Mouse (Mus musculus) Patski (cell line): ENCODE results near the gene Adh6a. TPM values are rescaled to one million over a fixed set of nuclear protein-coding genes. Genes with fewer than 3 reads are reported as not detected.

Experiments
- ATAC-seq: fragments of 100-300 bp; one replicate; pipeline ENCODE4 v1.8.0; 2021
- CTCF ChIA-PET: fragments of 350-600 bp; sonication (Branson Sonifier 250); formaldehyde crosslinking; loops from one replicate; lab custom pipeline; 2022; ENCODE audit warnings: inconsistent platforms; lab: Charles Lee
- POLR2A ChIA-PET: fragments of 350-600 bp; sonication (Branson Sonifier 250); formaldehyde crosslinking; loops from one replicate; lab custom pipeline; 2022; ENCODE audit warnings: antibody characterized with exemption, inconsistent platforms; lab: Charles Lee
- DNase-seq: peaks from one replicate; pipeline ENCODE4 v3.0.0-alpha.2; 2011; ENCODE audit warnings: low read depth, low spot score
- H3K27me3 ChIP-seq: fragments of 371-371 bp; one replicate; pipeline ENCODE4 v1.5.1; 2021
- CTCF ChIP-seq: fragments of 100-300 bp; IDR thresholded peaks from one replicate; pipeline ENCODE4 v1.5.1; 2021
- in situ Hi-C: fragments of 300-500 bp; cut with MboI; formaldehyde crosslinking; loops from 3 replicates; pipeline ENCODE4 v1.11.1; 2018; ENCODE audit warnings: low pct_unique_long_range_greater_than_20kb, mixed read lengths
- polyA plus RNA-seq: library from polyadenylated mRNA; unstranded; gene quantifications from one replicate; pipeline ENCODE4 v1.2.3, GENCODE M21; 2021

Adh6a gene
- polyA plus RNA-seq, 1 experiment from 2014 or later: 0.23 TPM

DNA sequence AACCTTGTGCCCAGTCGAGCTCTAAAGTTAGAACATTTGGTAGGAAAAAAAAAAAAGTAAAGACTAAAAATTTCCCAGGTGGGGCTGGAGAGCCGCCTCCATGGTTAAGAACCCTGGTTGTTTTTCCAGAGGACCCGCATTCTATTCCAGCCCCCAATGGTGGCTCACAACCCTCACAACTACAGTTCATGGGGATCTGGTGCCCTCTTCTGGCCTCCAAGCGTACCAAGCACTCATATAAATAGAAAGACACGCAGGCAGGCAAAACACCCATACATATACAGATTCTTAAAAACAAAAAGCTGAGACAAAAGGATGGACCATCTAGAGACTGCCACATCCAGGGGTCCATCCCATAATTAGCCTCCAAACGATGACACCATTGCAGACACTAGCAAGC lies 2.1 kb upstream of the Adh6a start:
- no peak for ATAC-seq
- no peak for DNase-seq
- no peaks in the 10 kb centered on the region for H3K27me3 ChIP-seq
- in situ Hi-C loops: no loop called here
- TF ChIP-seq CTCF: peak; percentile 54
- ChIA-PET POLR2A (no interaction called here), CTCF (interaction anchor here (0.7 to 1.5 kb wide), 4 partner anchors 10 to 71 kb away, joined by 3 read pairs; no protein-coding TSS in a partner anchor)

- DNase-seq (no peak), ATAC-seq (no peak)
- ChIA-PET POLR2A (no interaction called here), CTCF (interaction anchor here (0.6 to 1.9 kb wide), 3 partner anchors 10 to 119 kb away, joined by 3 to 5 read pairs (median 3); no protein-coding TSS in a partner anchor)
- in situ Hi-C loops: no loop called here
- TF ChIP-seq CTCF: no peak
- no peaks in the 10 kb centered on the region for H3K27me3 ChIP-seq
Observed at GRCm38 (mm10) chr3:138316908-138317472, 3.9 kb downstream of the Adh6a start.

DNA sequence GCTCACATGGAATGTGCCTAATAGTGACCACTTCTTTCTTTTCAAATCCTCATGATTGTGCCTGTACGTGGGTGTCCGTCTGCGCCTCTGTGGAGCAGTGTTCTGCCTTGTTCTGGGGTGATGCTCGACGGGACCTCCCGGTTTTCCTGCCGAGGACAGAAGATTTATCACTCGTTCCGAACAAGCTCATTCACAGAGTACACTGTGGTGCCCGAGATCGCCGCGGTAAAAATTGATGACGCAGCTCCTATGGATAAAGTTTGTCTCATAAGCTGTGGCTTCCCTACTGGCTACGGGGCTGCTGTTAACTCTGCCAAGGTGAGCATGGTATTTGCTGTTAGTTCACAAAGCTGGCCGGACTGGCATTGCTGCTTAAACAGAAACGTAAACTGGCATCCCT lies 11.9 kb downstream of the Adh6a start:
- ChIA-PET CTCF (no interaction called here), POLR2A (interaction anchor here (1.1 kb wide), 1 partner anchor 20 kb away, joined by 3 read pairs; no protein-coding TSS in a partner anchor)
- ATAC-seq (no peak), DNase-seq (no peak)
- no peaks in the 10 kb centered on the region for H3K27me3 ChIP-seq
- in situ Hi-C loops: no loop called here
- TF ChIP-seq CTCF: no peak

DNA sequence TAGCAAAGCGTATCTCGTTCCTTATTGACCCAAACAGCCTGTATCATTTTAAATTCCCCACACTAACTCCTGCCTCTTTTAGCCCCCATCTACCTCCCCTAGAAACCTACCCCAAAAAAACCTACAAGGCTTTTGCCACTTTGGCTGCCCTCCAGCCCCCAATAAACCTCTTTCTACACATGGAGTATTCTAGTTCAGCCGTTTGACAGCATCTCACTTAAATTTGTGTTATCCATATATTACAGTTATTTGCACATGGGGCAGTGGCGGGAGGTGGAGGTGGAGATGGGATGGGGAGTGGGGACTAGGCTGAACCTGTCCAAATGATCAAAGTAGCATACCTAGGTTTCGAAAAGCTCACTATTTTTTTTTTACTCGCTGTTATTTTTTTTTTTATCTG lies 12.4 kb downstream of the Adh6a start:
- ChIA-PET POLR2A (interaction anchor here (1.1 kb wide), 1 partner anchor 21 kb away, joined by 3 read pairs; no protein-coding TSS in a partner anchor), CTCF (no interaction called here)
- ATAC-seq (no peak), DNase-seq (no peak)
- H3K27me3 ChIP-seq: no peaks in the 10 kb centered on the region
- in situ Hi-C loops: no loop called here
- no peak for TF ChIP-seq CTCF

DNA sequence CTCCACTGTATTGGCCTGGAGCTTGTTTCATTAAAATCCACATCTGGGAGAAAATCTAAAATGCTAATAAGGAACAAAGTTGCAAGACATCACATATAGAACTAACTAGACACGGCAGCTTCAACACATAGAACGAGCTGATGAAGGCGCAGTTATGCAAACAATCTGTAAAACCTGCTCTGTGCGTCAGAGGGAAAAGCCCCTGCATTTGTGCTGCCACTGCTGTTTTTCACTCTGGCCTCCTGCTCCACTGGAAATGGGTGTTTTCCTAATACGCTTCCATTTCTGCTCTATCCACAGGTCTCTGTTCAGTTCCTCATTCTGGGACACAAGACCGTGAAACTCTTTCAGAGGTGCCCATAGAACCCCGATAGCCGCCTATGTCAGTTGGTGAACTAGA lies 20.8 kb downstream of the Adh6a start:
- no peaks in the 10 kb centered on the region for H3K27me3 ChIP-seq
- ChIA-PET CTCF (interaction anchor here (0.8 kb wide), 1 partner anchor 23 kb away, joined by 3 read pairs; no protein-coding TSS in a partner anchor), POLR2A (interaction anchor here (0.6 kb wide), 1 partner anchor 81 kb away, joined by 4 read pairs; no protein-coding TSS in a partner anchor)
- DNase-seq (no peak), ATAC-seq (no peak)
- in situ Hi-C loops: no loop called here
- no peak for TF ChIP-seq CTCF

GRCm38 (mm10) chr3:138334320-138334719 lies 21.2 kb downstream of the Adh6a start:
- DNase-seq (no peak), ATAC-seq (no peak)
- no peaks in the 10 kb centered on the region for H3K27me3 ChIP-seq
- no peak for TF ChIP-seq CTCF
- in situ Hi-C loops: no loop called here
- ChIA-PET POLR2A (interaction anchor here (0.6 kb wide), 1 partner anchor 82 kb away, joined by 4 read pairs; no protein-coding TSS in a partner anchor), CTCF (no interaction called here)

DNA sequence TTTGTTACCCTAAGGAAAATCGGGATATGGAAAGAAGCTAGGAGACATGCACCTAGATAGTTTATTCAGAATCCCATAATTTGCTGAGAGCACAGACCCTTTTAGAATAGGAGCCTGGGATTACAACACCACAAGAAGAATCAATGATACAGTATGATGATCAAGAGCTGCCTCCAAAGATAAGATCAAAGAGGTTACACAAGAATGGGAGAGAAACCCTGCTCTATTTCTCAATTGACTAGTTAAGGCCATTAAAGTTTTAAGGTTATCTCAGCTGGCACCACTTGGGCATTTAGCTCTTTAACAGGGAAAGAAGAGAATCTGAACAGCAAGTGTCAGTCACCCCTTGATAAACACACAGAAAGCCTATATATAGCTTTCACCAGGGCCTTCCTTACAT lies 22.5 kb downstream of the Adh6a start:
- DNase-seq: no peak
- H3K27me3 ChIP-seq: no peaks in the 10 kb centered on the region
- POLR2A ChIA-PET: no interaction called here
- no peak for ATAC-seq
- no peak for TF ChIP-seq CTCF
- in situ Hi-C loops: no loop called here
- CTCF ChIA-PET: interaction anchor here (0.7 to 1.1 kb wide), 2 partner anchors 11 to 29 kb away, joined by 3 read pairs; no protein-coding TSS in a partner anchor

DNA sequence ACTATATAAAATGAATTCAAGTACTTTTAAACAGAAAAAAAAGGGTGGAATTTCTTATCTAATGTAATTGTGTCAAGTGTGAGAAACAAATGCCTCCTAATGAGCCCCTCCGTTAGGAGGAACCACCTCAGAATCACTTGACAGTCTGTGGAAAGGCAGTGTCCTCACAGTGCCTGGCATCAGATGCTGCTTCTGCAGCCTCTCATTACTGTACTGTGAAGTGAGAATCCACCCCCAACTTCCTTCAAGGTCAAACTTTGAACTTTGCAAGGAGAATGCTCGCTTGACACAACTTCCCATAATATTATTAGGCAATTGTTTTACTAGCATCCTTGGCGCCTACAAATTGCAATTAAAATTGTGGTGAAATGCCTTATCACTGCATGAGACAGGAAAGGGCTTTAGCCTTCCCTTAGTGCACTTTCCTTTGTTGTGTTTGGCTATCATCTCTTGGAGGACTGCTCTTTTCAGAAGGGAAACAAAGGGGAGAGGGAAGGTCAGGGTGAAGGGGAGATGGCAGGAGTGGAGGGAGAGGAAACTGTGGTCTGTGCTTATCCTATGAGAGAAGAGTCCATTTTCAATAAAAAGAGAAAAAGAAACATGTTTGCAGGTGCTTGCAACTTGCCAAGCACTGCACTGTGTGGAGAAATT lies 23.1 kb downstream of the Adh6a start:
- DNase-seq (no peak), ATAC-seq (no peak)
- POLR2A ChIA-PET: no interaction called here
- CTCF ChIA-PET: interaction anchor here (1.1 kb wide), 1 partner anchor 10 kb away, joined by 3 read pairs; no protein-coding TSS in a partner anchor
- TF ChIP-seq CTCF: no peak
- H3K27me3 ChIP-seq: no peaks in the 10 kb centered on the region
- in situ Hi-C loops: no loop called here

DNA sequence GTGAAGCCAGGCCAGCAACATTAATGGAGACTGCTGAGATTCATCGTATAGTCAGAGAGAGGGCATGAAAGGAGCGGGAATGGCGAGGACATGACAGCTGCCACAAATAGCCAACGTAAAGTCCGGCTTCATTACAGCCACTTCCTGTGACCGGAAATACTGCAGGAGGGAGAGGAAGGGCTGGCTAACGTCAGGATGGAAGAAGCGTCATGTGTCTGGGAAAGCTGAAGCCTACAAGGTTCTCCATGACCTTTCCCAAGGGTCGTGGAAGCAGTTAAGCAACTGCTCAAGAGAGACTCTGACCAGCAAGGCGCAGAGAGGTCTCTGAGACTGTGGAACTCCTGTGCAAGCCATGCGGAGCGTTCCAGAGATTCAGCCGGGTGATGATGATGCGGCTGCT lies 28.4 kb downstream of the Adh6a start, which contains the start of gene Adh6b:
Gene Adh6b (plus strand): TSS at position 305 of the 400 bp plus-strand sequence.
- DNase-seq (no peak), ATAC-seq (no peak)
- in situ Hi-C loops: no loop called here
- H3K27me3 ChIP-seq: no peaks in the 10 kb centered on the region
- ChIA-PET CTCF (interaction anchor here (2.0 kb wide), 1 partner anchor 10 kb away, joined by 8 read pairs; no protein-coding TSS in a partner anchor), POLR2A (no interaction called here)
- TF ChIP-seq CTCF: no peak

DNA sequence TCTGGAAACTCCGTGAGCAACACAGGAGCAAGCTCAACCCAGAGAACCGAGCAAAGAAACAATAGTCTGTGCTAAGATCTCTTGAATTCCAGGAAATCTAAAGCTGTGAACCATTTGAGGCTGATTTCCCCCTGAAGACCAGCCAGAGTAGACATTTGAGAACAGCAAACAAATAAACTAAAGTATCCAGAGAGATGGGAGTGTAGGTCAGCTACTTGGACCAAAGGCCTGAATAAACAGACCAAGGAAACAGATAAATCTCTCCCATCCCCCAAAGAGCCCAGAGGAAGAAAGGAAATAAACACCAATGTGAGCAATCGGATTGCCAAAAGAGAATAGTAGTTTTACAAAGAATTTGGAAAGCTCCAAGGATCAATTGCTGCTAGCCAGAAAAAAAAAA lies 34.0 kb downstream of the Adh6a start:
- ChIA-PET CTCF (interaction anchor here (1.8 kb wide), 1 partner anchor 9 kb away, joined by 5 read pairs; no protein-coding TSS in a partner anchor), POLR2A (no interaction called here)
- no peak for ATAC-seq
- no peak for DNase-seq
- H3K27me3 ChIP-seq: no peaks in the 10 kb centered on the region
- in situ Hi-C loops: no loop called here
- TF ChIP-seq CTCF: no peak
